8 mouse cellular contexts compared by ENCODE assay signal in the genomic region with DNA sequence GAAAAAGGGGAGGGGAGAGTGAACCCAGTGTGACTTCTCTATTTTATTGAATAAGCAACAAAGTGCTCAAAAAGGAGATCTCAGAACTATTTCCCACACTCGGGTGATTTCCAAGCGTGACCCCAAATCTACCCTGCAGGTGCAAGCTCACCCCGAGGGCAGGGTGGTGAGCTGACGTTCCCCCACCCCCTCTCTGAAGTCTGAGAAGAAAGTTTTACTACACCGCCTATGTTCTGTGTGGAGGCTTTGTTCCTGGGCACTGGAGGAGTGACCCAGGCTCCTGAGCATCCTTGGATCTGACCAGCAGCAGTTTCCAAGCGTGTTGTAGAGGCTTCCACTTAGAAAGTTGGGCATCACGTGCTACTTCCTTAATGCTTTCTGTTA. TPM values are rescaled to one million over a fixed set of nuclear protein-coding genes. Genes with fewer than 3 reads are reported as not detected.
DNase-seq lines count a peak whose midpoint lies in the region; ATAC-seq lines count a peak whose summit lies in the region.

No protein-coding gene starts in this region.

- DNase-seq in heart, adult 9 months (ENCODE audit: low spot score in 2 of 2), result no peak
- peak; percentile 45 to 53 for DNase-seq in B cell, adult 2 months
- DNase-seq in hindbrain, embryonic 11.5 days (ENCODE audit: low spot score), result no peak
- no peak for DNase-seq in ovary, adult 18-20 months (ENCODE audit: low spot score)
- no peak for DNase-seq in adrenal gland, adult 18-20 months (ENCODE audit: low spot score in 2 of 2)
- no peak for DNase-seq in kidney, adult 8-10 months

- H3K4me1 ChIP-seq in heart, embryonic 12.5 days (replicated peaks), result no peaks in the 10 kb centered on the region
- H3K4me1 ChIP-seq in hindbrain, embryonic 11.5 days (replicated peaks; ENCODE audit: control insufficient read depth, insufficient read depth, low read length), result no peaks in the 10 kb centered on the region
- peaks cover 46% of the 10 kb centered on the region for H3K4me1 ChIP-seq in midbrain, embryonic 13.5 days (replicated peaks)

- no peak overlapping the region for H3K27ac ChIP-seq in heart, embryonic 12.5 days (ENCODE audit: poor library complexity, severe bottlenecking)
- no peak overlapping the region for H3K27ac ChIP-seq in hindbrain, embryonic 11.5 days (ENCODE audit: low read depth, low read length)
- no peak overlapping the region for H3K27ac ChIP-seq in midbrain, embryonic 13.5 days

- 26% methylated on average over 7 of the region's 7 CpGs for WGBS in heart, embryonic 12.5 days
- 13% methylated on average over 7 of the region's 7 CpGs for WGBS in hindbrain, embryonic 11.5 days
- 14% methylated on average over 7 of the region's 7 CpGs for WGBS in midbrain, embryonic 13.5 days

- no peak overlapping the region for H3K9ac ChIP-seq in heart, embryonic 12.5 days
- peak overlapping the region; percentile 70 for H3K9ac ChIP-seq in hindbrain, embryonic 11.5 days (ENCODE audit: low read depth, low read length)
- H3K9ac ChIP-seq in midbrain, embryonic 13.5 days (replicated peaks), result peak overlapping the region; percentile 72

- no peaks in the 10 kb centered on the region; the same call in 1 of the 2 replicates for H3K9me3 ChIP-seq in heart, embryonic 12.5 days (replicated peaks)
- no peaks in the 10 kb centered on the region for H3K9me3 ChIP-seq in hindbrain, embryonic 11.5 days (ENCODE audit: control insufficient read depth, low read length)
- no peaks in the 10 kb centered on the region for H3K9me3 ChIP-seq in midbrain, embryonic 13.5 days

- H3K27me3 ChIP-seq in heart, embryonic 12.5 days (replicated peaks), result peaks cover 16% of the 10 kb centered on the region
- no peaks in the 10 kb centered on the region; the same call in 1 of the 2 replicates for H3K27me3 ChIP-seq in hindbrain, embryonic 11.5 days (ENCODE audit: control insufficient read depth, insufficient read depth, low read length)
- 0 out of 2 replicates have a peak, but pooled peaks cover 4% of the 10 kb centered on the region for H3K27me3 ChIP-seq in midbrain, embryonic 13.5 days

- no peaks in the 10 kb centered on the region for H3K36me3 ChIP-seq in heart, embryonic 12.5 days
- no peaks in the 10 kb centered on the region for H3K36me3 ChIP-seq in hindbrain, embryonic 11.5 days (ENCODE audit: control insufficient read depth, insufficient read depth, low read length)
- no peaks in the 10 kb centered on the region for H3K36me3 ChIP-seq in midbrain, embryonic 13.5 days

- peak overlapping the region; percentile 51 for H3K4me3 ChIP-seq in heart, embryonic 12.5 days
- peak overlapping the region; percentile 46 for H3K4me3 ChIP-seq in hindbrain, embryonic 11.5 days (ENCODE audit: low read depth, low read length)
- H3K4me3 ChIP-seq in midbrain, embryonic 13.5 days (replicated peaks), result peak overlapping the region; percentile 57

- peak overlapping the region; percentile 82 for H3K4me2 ChIP-seq in heart, embryonic 12.5 days
- peak overlapping the region; percentile 90 for H3K4me2 ChIP-seq in hindbrain, embryonic 11.5 days (replicated peaks; ENCODE audit: low read depth, low read length)
- H3K4me2 ChIP-seq in midbrain, embryonic 13.5 days (replicated peaks), result peak overlapping the region; percentile 78

- ATAC-seq in heart, embryonic 12.5 days (ENCODE audit: insufficient number of reproducible peaks, low FRiP score), result no peak
- no peak for ATAC-seq in hindbrain, embryonic 11.5 days (ENCODE audit: low FRiP score)
- no peak for ATAC-seq in midbrain, embryonic 13.5 days

RNA-seq across cellular contexts. Expression of a gene that starts 0.5 kb away (rescaled TPM):
- polyA plus RNA-seq in heart, embryonic 12.5 days (2016; fragmentation: Nextera tagmentation; extraction: Ambion mirVana), result 1.1 and 1.3 TPM in 2 replicates
- polyA plus RNA-seq in hindbrain, embryonic 11.5 days (2014; fragmentation: Nextera tagmentation; extraction: Ambion mirVana), result 4.0 and 4.8 TPM in 2 replicates
- 8.2 and 9.4 TPM in 2 replicates for polyA plus RNA-seq in midbrain, embryonic 13.5 days (2015; fragmentation: Nextera tagmentation; extraction: Ambion mirVana)
- total RNA-seq in adrenal gland, adult 18-20 months (2021), result under 1 TPM in 1 of 2 experiments, not detected in 1; 0.16 TPM

RNA-seq across cellular contexts. Expression of a gene that starts 48.6 kb away (rescaled TPM):
- 53.6 and 56.5 TPM in 2 replicates for polyA plus RNA-seq in heart, embryonic 12.5 days (2016; fragmentation: Nextera tagmentation; extraction: Ambion mirVana)
- polyA plus RNA-seq in hindbrain, embryonic 11.5 days (2014; fragmentation: Nextera tagmentation; extraction: Ambion mirVana), result 55.8 and 63.8 TPM in 2 replicates
- 41.3 and 43.1 TPM in 2 replicates for polyA plus RNA-seq in midbrain, embryonic 13.5 days (2015; fragmentation: Nextera tagmentation; extraction: Ambion mirVana)
- 100 to 1,000 TPM; 196 to 274 TPM for total RNA-seq in adrenal gland, adult 18-20 months (2021)

RNA-seq across cellular contexts. Expression of a gene that starts 55.9 kb away (rescaled TPM):
- 0.51 and 0.89 TPM in 2 replicates for polyA plus RNA-seq in heart, embryonic 12.5 days (2016; fragmentation: Nextera tagmentation; extraction: Ambion mirVana)
- 0.26 TPM in 1 of 2 replicates, not detected in the other for polyA plus RNA-seq in hindbrain, embryonic 11.5 days (2014; fragmentation: Nextera tagmentation; extraction: Ambion mirVana)
- 0.19 and 0.24 TPM in 2 replicates for polyA plus RNA-seq in midbrain, embryonic 13.5 days (2015; fragmentation: Nextera tagmentation; extraction: Ambion mirVana)
- total RNA-seq in adrenal gland, adult 18-20 months (2021), result under 1 TPM; 0.27 to 0.99 TPM

Comparison
In these comparisons a context has a peak if more than half of its experiments do, and no peak if none do; other contexts are left out.
1. DNase-seq: peak in B cell, adult 2 months (2 of 2); none in heart, adult 9 months (0 of 2), hindbrain, embryonic 11.5 days (single experiment), ovary, adult 18-20 months (single experiment), adrenal gland, adult 18-20 months (0 of 2) and kidney, adult 8-10 months (0 of 2).
2. Peak in every context shown above with its lines, with median percentiles within 50 percentile points of each other: H3K4me2 ChIP-seq and H3K4me3 ChIP-seq.